Mouse (Mus musculus): Measurements from ENCODE around the gene Zdhhc17. TPM values are rescaled to one million over a fixed set of nuclear protein-coding genes. Genes with fewer than 3 reads are reported as not detected.

Gene Zdhhc17
- polyA plus RNA-seq (2015; fragmentation: Illumina TruSeq; extraction: RNeasy Lipid Tissue Mini Kit (QIAGEN cat#74804); ENCODE audit: insufficient read depth, low read depth, low replicate concordance) = 7.0 TPM

DNA sequence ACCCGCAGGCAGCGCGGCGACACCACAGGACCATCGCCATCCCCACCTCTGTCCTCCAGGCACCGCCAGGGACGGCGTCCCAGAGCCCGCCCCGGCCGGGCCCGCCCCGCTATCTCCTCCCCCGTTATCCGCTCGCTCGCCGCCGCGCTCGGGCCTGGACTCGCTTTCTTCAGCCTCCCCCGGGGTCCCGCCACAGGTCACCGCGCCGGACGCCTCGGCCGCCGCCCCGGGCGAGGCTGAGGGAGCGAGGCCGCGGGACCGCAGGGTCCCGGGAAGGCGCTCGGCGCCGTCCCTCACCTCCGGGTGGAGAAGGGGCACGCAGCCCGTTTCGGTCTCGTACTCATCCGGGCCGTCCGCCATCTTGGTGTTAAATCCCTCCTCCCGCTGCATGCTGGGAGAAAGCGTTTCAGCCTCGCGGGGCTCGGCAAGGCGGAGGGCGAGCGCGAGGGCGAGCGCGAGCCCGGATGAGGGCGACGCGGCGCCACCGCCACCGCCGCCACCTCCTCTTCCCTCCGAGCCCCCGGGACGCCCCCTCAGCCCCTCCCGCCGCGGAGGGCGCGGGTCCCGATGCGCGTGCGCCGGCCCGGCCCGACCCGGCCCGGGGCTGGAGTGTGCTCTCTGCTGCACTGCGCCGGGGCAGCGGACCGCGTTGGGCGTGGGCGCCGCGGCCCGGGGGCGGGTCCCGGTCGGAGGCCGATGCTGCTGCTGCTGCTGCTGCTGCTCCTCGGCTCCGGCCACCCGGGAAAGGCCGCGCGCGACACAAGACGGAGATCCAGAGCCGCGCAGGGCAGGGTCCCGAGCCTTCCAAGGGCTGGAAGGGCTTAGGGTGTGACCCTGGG is at the start of gene Zdhhc17:
TSS of gene Zdhhc17 (minus strand) at position 500 of the 839 bp plus-strand sequence.

DNA sequence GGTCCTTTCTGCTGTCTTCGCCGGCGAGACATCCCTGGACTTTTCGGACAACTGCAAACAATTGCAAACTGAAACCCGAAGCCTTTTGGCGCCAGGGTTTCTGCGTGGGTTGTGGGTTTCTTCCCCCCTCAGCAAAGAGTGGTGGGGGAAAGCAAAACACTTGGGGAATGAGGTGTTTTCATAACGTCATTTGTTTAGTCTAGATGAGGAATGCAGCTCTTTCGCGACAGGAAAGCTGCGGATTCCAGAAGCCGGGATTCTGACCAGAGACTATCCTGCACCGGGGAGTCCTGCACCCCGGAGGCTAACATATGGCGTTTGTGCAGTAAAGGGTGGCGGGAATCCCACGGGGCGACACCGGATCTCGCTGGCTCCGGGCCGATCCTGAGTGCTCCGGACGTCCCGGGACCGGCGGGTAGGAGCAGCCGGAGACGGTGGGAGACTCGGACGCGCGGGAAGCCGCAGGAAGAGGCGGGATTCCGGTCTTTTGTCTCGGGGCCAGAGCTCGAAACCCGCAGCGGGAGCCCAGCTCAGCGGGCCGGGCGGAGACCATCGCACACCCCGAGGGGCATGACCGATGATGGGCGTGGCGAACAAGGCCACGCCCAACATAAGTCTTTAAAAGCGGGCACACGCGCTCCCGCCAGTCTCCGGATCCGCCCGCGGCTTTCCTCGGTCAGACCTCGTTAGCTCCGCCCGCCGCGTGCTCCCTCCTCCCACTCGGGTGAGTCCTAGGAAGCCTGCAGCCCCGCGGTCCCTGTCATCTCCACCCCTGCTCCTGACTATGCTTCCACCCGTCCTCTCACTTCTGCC is 90.2 kb downstream of the Zdhhc17 start, which contains the start of gene Csrp2:
TSS of gene Csrp2 (plus strand) at position 259 of the 813 bp plus-strand sequence.

Other genes with a start within 250 kb of the Zdhhc17 start
- 62.7 TPM for gene Csrp2, start 90.4 kb downstream of the Zdhhc17 start, polyA plus RNA-seq (2015; fragmentation: Illumina TruSeq; extraction: RNeasy Lipid Tissue Mini Kit (QIAGEN cat#74804); ENCODE audit: insufficient read depth, low read depth, low replicate concordance)
- gene Osbpl8, start 154.6 kb upstream of the Zdhhc17 start, polyA plus RNA-seq (2015; fragmentation: Illumina TruSeq; extraction: RNeasy Lipid Tissue Mini Kit (QIAGEN cat#74804); ENCODE audit: insufficient read depth, low read depth, low replicate concordance) = 2.6 TPM